Mouse (Mus musculus) spleen, postnatal 10 days (tissue): ENCODE measurements around the gene Sh2d4b.

Experiments used
- DNase-seq, 2 experiments: peaks; one replicate each; pipeline ENCODE4 v3.0.0; 2021 to 2022; ENCODE audit warnings: low spot score in 2 of 2

Gene Sh2d4b

DNA sequence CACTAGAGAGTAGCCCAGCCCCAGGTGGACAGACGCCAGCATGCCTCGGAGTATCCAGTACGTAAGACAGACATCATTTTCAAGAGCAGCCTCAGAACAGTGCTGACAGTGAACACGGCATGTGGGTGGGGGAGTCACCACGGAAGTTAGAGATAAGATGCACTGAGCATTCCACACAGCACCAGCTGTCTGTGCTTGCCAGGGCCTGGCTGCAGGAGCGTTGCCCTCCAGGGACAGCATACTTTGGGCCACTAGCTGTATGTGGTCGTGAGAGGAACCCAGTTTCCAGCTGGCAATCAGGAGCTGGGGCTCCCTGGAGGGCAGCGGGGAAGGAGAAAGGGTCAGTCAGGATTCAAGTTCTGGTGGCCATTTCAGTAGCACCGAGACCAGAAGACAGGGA, 13.7 kb upstream of the Sh2d4b start:
- DNase-seq, result no peak

DNA sequence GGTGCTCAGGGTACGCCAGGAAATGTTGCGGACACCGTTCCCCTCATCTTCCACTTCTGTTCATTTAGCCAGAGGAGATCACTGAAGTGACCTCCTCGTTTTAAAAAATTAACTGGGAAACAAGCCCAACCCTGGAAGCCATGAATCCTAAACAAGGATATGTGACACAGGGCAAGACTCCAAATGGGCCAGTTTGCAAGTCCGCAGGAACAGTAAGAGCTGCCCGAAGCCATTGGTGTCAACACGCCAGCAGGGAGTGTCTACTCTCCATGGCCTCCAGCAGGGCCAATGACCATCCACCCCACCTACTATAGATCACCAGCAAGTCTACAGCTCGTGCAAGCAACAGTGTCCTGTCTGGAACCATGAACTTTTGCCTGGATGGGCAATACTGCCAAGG, 12.7 kb upstream of the Sh2d4b start:
- DNase-seq, result no peak

DNA sequence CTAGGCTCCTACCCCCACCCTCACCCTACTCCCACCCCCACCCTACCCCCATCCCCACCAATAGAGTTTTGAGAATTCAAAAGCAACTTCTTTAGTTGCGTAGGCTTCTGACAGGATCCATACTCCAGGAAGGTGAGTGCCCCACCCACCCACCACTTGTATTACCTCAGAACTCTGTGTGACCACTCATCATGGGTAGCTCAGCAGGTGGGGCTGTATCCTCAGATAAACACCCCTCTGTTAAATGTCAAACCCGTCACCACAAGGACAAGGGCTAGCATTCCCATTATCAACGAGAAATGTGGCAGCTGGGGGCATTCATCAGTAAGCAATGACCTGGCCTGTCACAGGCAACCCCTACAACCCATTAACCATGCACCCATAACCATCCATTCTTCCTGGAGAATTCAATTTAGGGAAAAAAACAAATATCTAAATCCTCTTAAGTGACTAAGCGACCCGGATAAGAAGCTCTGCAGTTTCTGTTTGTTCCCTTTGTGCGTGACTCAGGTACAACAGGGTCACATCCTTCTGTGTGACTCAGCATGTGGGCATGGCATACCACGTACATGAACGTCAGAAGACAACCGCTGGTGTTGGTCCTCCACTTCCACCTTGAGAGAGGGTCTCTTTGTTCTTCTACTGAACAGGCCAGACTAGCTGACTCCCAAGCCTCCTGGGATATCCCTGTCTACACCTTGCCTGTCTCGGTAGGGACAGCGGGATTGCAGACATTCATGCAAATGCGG, 9.4 kb upstream of the Sh2d4b start:
- no peak for DNase-seq

- no peak for DNase-seq
Observed at GRCm38 (mm10) chr14:40900267-40900666, 7.2 kb upstream of the Sh2d4b start.

DNA sequence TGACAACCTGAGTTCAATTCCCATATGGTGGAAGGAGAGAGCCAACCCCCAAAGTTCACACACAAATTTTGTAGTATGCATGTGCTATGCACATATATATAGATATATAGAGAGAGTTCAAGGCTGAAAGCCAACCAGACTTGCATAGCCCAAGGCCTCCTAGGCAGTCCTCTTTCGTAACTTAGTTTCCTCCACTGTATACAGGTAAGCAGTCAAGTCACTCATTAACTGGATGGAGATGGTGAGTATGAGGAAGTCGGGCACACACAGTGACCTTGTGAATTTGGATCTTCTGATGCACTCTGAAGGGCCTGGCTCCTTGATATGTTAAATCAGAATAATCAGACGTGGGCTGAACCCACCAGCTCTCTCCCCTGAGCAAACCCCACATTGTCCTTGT, 4.8 kb upstream of the Sh2d4b start:
- DNase-seq, result no peak

DNA sequence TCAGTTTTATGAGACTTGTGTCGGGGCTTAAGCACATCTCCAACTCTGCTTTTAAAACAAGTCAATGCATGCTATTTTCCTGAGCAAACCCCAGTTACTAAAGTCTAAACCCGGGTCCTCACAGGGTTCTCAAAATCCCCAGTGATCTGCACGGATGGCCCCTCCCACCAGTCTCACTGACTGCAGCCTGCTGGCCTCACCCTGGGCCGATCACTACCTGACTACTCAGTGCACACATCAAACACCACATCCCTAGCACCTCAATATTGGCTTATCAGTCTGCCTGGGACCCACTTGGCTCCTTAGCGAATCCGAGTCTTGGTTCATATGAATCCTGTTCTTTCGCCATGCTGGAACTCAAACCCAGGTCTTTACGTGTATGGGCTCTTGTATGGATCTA, 2.6 kb upstream of the Sh2d4b start:
- no peak for DNase-seq

DNA sequence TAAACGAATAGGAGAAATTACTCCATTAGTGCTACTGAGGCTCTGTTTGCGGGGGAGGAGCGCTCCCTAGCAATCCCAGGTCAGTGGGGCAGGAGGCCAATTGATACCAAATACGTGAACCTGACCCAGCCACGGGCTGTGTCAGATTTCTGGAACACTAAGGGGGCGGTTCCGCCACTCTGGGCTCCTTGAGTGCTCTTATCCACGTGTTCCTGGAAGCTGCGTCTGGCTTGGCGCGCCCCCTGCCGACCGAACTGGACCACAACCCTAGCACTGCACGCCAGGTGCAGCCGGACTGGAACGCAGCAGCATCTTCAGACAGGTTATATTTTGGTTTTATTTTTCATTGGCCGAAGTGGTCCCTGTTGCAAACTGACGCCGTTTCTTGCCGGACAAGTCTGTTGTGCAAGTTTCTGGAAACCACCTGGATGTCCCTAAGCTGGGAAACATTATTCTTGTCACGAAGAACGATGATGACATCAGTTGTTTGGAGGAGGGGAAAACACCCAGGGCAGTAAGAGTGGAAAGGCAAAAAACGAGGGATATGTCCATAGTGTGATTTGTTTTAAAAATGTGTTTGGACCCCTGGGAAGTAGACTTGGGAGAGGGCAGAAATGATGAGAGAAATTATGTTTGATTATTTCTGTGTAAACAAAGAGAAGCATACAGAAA, 1.6 kb upstream of the Sh2d4b start:
- DNase-seq, result peak; percentile 49 to 79

DNA sequence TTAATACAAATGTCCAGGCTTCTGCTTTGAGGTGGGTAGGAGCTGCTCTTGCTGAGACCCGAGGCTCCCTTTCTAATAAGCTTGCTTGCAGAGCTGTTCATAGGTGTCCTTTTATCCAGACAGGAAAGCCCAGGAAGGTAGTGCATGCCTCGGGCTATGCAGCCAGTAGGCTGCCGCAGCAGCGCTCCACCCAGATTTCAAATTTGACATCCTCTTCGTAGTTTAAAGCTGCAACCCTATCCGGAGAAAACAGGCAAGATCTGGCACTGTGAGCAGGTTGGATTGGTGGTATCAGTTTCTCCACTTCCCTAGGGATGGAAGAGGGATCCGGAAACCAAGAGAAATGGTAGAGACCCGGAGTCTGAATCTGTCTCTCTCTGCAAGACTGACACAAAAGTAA, 818 bp upstream of the Sh2d4b start:
- no peak for DNase-seq

GRCm38 (mm10) chr14:40892326-40892825, 690 bp downstream of the Sh2d4b start:
- DNase-seq, result no peak

- DNase-seq, result no peak
Observed at GRCm38 (mm10) chr14:40891506-40891905, 1.6 kb downstream of the Sh2d4b start.

- DNase-seq, result no peak
Observed at GRCm38 (mm10) chr14:40889704-40890103, 3.4 kb downstream of the Sh2d4b start.

- DNase-seq, result no peak
Observed at GRCm38 (mm10) chr14:40889181-40889580, 3.9 kb downstream of the Sh2d4b start.

DNA sequence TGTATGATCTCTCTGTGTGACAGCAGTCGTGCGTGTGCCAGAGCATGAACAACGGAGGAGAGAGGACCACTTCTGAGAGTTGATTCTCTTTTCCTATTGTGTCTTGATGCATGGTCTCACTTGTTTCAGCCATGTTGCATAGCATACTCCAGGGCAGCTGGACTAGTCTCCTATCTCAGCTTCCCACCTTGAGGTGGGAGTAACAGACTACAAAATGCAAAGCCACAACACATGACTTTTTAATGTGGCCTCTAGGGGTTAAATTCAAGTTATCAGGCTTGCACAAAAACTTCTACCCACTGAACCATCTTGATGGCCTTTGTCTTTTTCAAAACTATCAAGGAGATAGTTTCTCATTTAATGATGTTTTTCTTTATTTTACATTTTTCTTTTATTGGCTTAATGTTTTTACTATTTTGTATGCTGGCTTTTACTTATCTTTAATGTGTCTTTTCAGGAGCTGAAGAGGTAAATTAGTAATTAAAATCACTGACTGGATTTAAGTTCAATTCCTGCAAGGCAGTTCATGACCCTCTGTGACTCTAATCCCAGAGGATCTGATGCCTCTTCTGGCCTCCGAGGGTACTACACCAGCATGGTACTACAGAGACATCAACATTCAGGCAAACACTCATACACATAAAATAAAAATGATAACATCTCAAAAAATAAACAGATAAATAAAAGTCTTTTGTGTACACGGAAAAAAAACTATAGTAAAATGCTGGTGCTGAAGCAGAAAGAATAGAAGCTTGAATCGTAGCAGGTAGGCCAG, 6.5 kb downstream of the Sh2d4b start:
- peak in 1 of 2 experiments; percentile 35 for DNase-seq

DNA sequence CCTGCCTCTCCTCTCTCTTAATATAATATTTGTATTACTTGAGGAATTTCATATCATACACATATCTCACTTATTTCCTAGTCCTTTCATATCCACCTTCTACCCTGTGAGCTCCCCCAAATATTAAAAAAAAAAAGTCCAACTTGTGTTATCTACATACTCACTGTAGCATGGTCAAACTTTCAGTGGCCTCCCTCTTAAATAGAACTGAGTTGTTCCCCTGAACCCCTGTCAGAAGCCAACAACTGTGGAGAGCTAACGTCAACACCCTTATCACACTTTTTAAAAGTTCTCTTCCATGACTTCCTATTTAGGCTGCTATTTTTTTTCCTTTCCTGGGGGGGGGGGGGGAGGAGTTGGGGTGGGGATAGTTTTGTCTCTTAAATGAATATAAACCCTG, 7.3 kb downstream of the Sh2d4b start:
- no peak for DNase-seq

- DNase-seq, result no peak
Observed at GRCm38 (mm10) chr14:40885225-40885624, 7.8 kb downstream of the Sh2d4b start.

- no peak for DNase-seq
Observed at GRCm38 (mm10) chr14:40874565-40874964, 18.5 kb downstream of the Sh2d4b start.

GRCm38 (mm10) chr14:40873961-40874360, 19.1 kb downstream of the Sh2d4b start:
- DNase-seq, result no peak

- no peak for DNase-seq
Observed at GRCm38 (mm10) chr14:40870598-40870997, 22.5 kb downstream of the Sh2d4b start.

DNA sequence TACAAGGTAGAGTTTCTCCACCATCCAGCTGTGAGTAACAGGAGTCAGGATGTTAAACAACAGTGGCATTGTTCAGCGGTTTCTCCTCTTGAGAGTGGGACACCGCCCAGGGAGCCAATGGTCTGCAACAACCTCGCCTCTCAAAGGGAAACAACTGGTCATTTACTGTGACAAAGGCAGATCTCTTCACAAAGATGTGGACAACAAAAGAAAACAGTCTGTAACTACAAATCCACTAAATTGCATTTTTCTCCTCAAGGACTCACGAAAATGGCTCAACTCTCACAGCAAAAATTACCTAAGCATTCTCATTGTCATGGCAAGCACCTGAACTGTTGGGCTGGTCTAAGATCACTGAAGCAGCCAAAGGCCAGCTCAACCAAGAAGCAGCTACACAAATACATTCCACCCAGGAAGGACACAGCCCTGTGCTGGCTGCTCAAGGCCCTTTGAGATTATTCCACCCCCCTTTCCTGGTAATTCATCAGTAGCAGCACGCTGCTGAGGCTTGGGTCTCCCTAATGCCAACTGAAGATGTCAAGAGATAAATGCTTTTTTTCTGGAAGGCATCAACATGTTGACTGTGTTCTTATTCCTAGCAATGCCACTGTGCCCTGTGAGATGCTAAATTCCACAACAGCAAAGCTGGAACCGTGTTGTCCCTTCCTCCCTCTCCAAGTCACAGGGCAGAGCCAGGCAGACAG, 28.1 kb downstream of the Sh2d4b start:
- no peak for DNase-seq

- no peak for DNase-seq
Observed at GRCm38 (mm10) chr14:40863659-40864058, 29.4 kb downstream of the Sh2d4b start.

- DNase-seq, result no peak
Observed at GRCm38 (mm10) chr14:40863022-40863421, 30.0 kb downstream of the Sh2d4b start.

DNA sequence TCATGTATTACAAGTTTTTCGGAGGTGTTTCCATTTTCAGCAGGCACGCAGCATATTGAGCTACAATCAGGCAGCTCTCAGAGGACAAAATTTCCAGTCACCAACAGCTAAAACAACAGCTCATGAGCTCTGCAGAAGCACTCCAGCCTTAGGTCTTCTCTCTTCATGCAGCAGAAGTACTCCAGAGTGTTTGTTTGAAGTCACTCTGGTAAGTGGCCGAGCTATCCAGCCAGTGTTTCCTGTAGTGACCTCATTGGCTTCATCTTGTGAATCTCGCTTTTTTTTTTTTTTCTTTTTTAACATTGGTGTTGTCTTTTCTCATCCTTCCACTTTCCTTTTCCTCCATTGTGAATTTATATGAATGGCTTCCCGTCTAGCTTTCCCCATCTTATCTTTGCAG, 40.1 kb downstream of the Sh2d4b start:
- DNase-seq, result no peak
